Mouse (Mus musculus) frontal cortex, postnatal 10 days (tissue): ENCODE results near the gene 1110008L16Rik.
"Not testable (repeated sequence)": the region's sequence is repeated elsewhere in the genome, so short reads cannot be mapped to it uniquely, and the experiment has no call there.

Experiments used
- DNase-seq, 2 experiments: peaks; one replicate each; pipeline ENCODE4 v3.0.0; 2022; ENCODE audit warnings: low spot score in 2 of 2, mixed read lengths in 1 of 2

1110008L16Rik gene

GRCm38 (mm10) chr12:55392733-55393577, 93.6 kb downstream of the 1110008L16Rik start:
- DNase-seq: no peak

- DNase-seq: not testable (repeated sequence)
Observed at GRCm38 (mm10) chr12:55395601-55396000, 96.2 kb downstream of the 1110008L16Rik start.

- DNase-seq: no peak
Observed at GRCm38 (mm10) chr12:55396536-55396935, 97.2 kb downstream of the 1110008L16Rik start.

GRCm38 (mm10) chr12:55397544-55398239, 98.3 kb downstream of the 1110008L16Rik start:
- no peak for DNase-seq

GRCm38 (mm10) chr12:55398240-55399127, 99.1 kb downstream of the 1110008L16Rik start:
- peak; percentile 84 to 86 for DNase-seq

- no peak for DNase-seq
Observed at GRCm38 (mm10) chr12:55399128-55399677, 99.8 kb downstream of the 1110008L16Rik start.

GRCm38 (mm10) chr12:55407888-55408287, 108.5 kb downstream of the 1110008L16Rik start:
- DNase-seq: no peak

- DNase-seq: no peak
Observed at GRCm38 (mm10) chr12:55415255-55415654, 115.9 kb downstream of the 1110008L16Rik start.

GRCm38 (mm10) chr12:55415762-55416161, 116.4 kb downstream of the 1110008L16Rik start:
- DNase-seq: no peak

GRCm38 (mm10) chr12:55420220-55420619, 120.8 kb downstream of the 1110008L16Rik start:
- no peak for DNase-seq

GRCm38 (mm10) chr12:55422057-55422456, 122.7 kb downstream of the 1110008L16Rik start:
- no peak for DNase-seq

GRCm38 (mm10) chr12:55426300-55426699, 126.9 kb downstream of the 1110008L16Rik start:
- no peak for DNase-seq

- no peak for DNase-seq
Observed at GRCm38 (mm10) chr12:55429201-55429600, 129.8 kb downstream of the 1110008L16Rik start.

GRCm38 (mm10) chr12:55429956-55430355, 130.6 kb downstream of the 1110008L16Rik start:
- DNase-seq: no peak
